Mouse (Mus musculus) hindbrain, embryonic 10.5 days (tissue): ENCODE results near the gene Plaur. TPM values are rescaled to one million over a fixed set of nuclear protein-coding genes. Genes with fewer than 3 reads are reported as not detected.

Experiments used
- DNase-seq: peaks from one replicate; pipeline ENCODE4 v3.0.0-alpha.2; 2017; ENCODE audit warnings: low spot score
- H3K27ac ChIP-seq: fragments of 300-500 bp; sonication (generic); 2 replicates; pipeline ENCODE4 v1.5.1; 2016; ENCODE audit warnings: mild to moderate bottlenecking, moderate library complexity
- H3K27me3 ChIP-seq: fragments of 300-500 bp; sonication (generic); 2 replicates; pipeline ENCODE4 v1.6.1; 2016; ENCODE audit warnings: mild to moderate bottlenecking; ENCODE audit not compliant: poor library complexity, insufficient read depth, severe bottlenecking
- H3K36me3 ChIP-seq: fragments of 300-500 bp; sonication (generic); 2 replicates; pipeline ENCODE4 v1.6.1; 2016; ENCODE audit warnings: mild to moderate bottlenecking, moderate library complexity
- H3K4me1 ChIP-seq: fragments of 300-500 bp; sonication (generic); replicated peaks from 2 replicates; pipeline ENCODE4 v1.6.1; 2016; ENCODE audit warnings: mild to moderate bottlenecking
- H3K4me3 ChIP-seq: fragments of 300-500 bp; sonication (generic); 2 replicates; pipeline ENCODE4 v1.5.1; 2016; ENCODE audit warnings: mild to moderate bottlenecking, moderate library complexity
- H3K9me3 ChIP-seq: fragments of 300-500 bp; sonication (generic); 2 replicates; pipeline ENCODE4 v1.6.1; 2016; ENCODE audit warnings: mild to moderate bottlenecking, moderate library complexity
- WGBS: fragments of 180-500 bp; shearing (Covaris S2); methylation state at CpG from one replicate; pipeline ENCODE4 v1.1.7; 2016; 5-methylcytosine and 5-hydroxymethylcytosine counted together
- polyA plus RNA-seq: library from polyadenylated mRNA; unstranded; fragments of >200 nt; fragmentation: Nextera tagmentation; extraction: Ambion mirVana; gene quantifications from 2 replicates; pipeline ENCODE4 v1.2.1, GENCODE M21; 2016

Gene Plaur
- polyA plus RNA-seq: 0.77 and 1.9 TPM in 2 replicates

DNA sequence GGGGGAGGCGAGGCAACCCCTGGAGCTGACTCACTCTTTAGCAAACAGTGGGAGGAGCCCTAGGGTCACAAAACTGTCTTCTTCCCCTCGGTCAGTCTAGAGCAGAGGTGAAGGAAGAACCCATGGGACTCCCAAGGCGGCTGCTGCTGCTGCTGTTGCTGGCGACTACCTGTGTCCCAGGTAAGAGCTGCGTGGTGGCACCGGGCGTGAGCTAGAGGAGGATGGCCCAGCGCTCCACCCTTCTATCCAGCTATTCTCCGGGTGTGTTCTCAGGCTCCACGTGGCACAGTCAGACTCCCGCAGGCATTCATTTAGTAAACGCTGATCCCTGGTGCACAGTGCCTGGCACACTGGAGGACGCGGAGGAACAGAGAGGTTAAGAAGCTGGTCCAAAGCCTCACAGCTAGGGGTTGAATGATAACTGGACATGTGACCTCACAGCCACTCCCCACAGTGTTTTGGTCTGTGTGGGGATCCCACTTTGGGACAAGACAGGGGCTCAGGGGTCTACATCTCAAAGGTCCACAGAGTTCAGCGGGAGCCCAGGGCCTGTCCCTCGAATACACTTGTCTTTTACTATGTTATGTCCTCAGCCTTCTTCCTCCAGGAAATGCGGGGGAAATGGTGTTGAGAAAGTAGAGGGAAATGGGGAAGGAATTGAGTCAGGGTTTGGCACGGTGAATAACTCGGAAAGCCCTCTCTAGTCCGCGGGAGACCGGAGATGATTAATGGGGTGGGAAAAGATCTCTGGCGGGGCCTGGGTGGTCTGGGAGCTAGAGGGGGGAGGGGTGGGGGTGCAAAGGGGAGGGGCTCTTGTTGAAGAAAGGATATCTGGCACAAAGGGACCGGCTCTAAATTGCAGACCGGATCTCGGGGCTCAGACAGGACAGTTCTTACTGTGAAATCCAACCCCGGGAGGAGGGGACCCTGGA, at the start of gene Plaur:
TSS of gene Plaur (plus strand) at position 97 of the 932 bp plus-strand sequence.
- peak within 1 kb of the TSS; percentile 34 for H3K4me3 ChIP-seq
- 10% methylated on average over 27 of the region's 27 CpGs for WGBS
- peak within 1 kb of the TSS; percentile 51; the same call in 1 of the 2 replicates for H3K27ac ChIP-seq
- H3K4me1 ChIP-seq: peaks cover 13% of the 10 kb centered on the region
- no peaks in the 10 kb centered on the region for H3K36me3 ChIP-seq
- no peaks in the 10 kb centered on the region for H3K9me3 ChIP-seq
- DNase-seq: peak; percentile 44
- H3K27me3 ChIP-seq: peaks cover 11% of the 10 kb centered on the region; the same call in 1 of the 2 replicates

DNA sequence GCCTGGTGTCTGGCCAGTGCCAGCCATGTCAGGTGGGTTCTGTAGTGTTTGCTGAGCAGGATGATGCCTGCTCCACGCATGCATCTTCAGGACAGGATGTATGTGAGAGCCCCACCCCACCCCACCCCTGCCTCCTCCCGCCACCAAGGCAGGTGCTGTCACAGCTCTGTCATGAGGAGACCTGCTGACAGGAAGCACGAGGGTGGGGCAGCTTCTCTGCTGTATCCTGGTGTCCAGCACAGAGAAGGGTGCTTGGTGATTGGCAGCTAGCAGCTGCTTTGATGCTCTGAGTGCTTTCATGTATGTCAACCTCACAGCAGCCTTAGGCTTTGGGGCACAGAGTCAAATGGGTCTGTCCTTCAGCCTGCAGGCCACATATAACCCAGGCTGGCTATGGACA, 48.7 kb upstream of the Plaur start:
- H3K4me3 ChIP-seq: no peak overlapping the region
- no peak for DNase-seq
- peaks cover 6% of the 10 kb centered on the region; the same call in 1 of the 2 replicates for H3K9me3 ChIP-seq
- WGBS: 91% methylated on average over 3 of the region's 3 CpGs
- peaks cover 61% of the 10 kb centered on the region for H3K36me3 ChIP-seq
- H3K4me1 ChIP-seq: peaks cover 20% of the 10 kb centered on the region
- H3K27ac ChIP-seq: no peak overlapping the region
- H3K27me3 ChIP-seq: no peaks in the 10 kb centered on the region

DNA sequence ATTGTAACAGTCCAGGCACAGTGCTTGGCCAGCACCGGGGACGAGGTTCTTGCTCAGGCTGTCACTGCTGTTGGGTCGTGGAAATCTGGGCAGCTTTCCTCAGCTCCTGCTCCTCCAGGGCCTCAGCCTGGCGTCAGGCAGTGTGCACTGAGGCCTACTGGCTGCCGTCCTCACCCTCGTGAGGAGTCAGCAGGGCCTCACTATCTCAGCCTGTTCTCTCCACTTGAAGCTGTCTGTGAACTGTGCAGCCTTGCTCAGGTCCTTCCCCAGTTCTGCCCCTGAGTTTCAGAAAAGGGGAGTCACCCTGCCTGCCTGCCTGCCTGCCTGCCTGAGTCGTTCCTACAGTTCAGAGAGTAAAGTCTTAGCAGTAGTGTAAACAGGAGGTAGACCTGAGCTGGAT, 47.0 kb upstream of the Plaur start:
- no peaks in the 10 kb centered on the region for H3K27me3 ChIP-seq
- H3K27ac ChIP-seq: no peak overlapping the region
- 78% methylated on average over 7 of the region's 7 CpGs for WGBS
- DNase-seq: no peak
- peaks cover 36% of the 10 kb centered on the region for H3K4me1 ChIP-seq
- peaks cover 53% of the 10 kb centered on the region for H3K36me3 ChIP-seq
- peaks cover 6% of the 10 kb centered on the region; the same call in 1 of the 2 replicates for H3K9me3 ChIP-seq
- H3K4me3 ChIP-seq: no peak overlapping the region

DNA sequence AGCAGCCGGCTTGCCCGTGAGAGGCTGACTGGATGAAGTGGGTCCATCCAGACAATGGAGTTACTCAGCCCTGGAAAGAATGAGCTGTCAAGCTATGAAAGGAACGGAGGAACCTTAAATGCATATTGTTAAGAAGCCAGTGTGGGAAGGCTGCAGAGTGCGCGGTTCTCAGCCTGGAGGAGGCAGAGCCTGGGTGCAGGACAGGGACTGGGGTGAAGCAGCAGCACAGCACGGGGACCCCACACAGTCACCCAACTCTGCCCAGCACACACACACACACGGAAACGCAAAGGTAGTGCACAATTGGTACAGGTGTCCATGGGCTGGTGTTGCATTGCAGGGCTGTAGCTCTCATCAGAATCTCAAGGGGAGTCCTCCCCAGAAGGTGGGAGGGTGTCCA, 42.7 kb upstream of the Plaur start:
- 40% methylated on average over 8 of the region's 8 CpGs for WGBS
- Histone ChIP-seq H3K9me3 (no peaks in the 10 kb centered on the region), H3K27me3 (no peaks in the 10 kb centered on the region), H3K4me1 (peaks cover 64% of the 10 kb centered on the region), H3K4me3 (peak overlapping the region; percentile 26), H3K36me3 (peaks cover 66% of the 10 kb centered on the region), H3K27ac (peak overlapping the region; percentile 83)
- peak; percentile 29 for DNase-seq

DNA sequence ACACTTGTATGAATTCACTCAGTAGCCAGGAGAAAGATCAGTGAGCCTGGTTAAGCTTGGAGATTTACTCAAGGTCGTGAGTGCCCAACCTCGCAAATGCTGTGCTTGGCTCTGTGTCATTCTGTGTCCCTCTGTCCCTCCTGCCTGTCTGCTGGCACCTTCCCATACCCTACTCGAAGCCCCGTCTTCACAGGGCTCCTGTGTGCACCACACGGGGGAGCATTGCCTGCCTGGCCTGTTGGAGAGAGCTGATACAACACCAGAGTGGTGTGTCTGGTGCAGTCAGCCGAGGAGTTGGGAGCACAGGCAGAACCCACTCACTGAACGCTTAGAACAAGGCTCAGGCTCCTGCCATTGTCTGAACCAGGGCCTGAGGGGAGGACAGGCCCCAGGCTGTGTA, 40.6 kb upstream of the Plaur start:
- H3K9me3 ChIP-seq: no peaks in the 10 kb centered on the region
- 56% methylated on average over 7 of the region's 7 CpGs for WGBS
- peak; percentile 17 for DNase-seq
- H3K4me3 ChIP-seq: no peak overlapping the region
- peaks cover 49% of the 10 kb centered on the region for H3K36me3 ChIP-seq
- H3K27me3 ChIP-seq: no peaks in the 10 kb centered on the region
- peaks cover 65% of the 10 kb centered on the region for H3K4me1 ChIP-seq
- H3K27ac ChIP-seq: peak overlapping the region; percentile 85

DNA sequence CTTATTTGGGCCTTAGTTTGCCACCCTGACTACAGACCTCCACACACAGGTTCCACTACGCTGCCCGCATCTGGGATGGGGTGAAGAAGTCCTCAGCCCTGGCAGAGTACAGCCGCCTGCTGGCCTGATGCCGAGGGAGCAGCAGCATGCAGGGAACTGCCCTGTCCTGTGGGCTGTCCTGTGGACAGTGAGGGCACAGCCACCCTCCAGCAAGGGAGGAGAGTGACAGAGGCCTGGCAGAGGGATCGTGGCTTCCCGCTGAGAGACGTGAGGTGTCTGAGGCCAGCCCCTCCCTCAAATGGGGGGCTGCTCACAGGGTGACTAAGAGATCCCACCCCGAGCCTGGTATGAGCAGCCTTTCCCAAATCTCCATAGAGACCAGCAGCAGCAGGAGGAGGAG, 40.0 kb upstream of the Plaur start:
- WGBS: 59% methylated on average over 8 of the region's 8 CpGs
- Histone ChIP-seq H3K9me3 (no peaks in the 10 kb centered on the region), H3K27me3 (no peaks in the 10 kb centered on the region), H3K36me3 (peaks cover 43% of the 10 kb centered on the region), H3K4me1 (peaks cover 62% of the 10 kb centered on the region), H3K27ac (peak overlapping the region; percentile 85), H3K4me3 (0 out of 2 replicates have a peak overlapping the region, but pooled peaks have one; percentile 1)
- peak; percentile 14 for DNase-seq

DNA sequence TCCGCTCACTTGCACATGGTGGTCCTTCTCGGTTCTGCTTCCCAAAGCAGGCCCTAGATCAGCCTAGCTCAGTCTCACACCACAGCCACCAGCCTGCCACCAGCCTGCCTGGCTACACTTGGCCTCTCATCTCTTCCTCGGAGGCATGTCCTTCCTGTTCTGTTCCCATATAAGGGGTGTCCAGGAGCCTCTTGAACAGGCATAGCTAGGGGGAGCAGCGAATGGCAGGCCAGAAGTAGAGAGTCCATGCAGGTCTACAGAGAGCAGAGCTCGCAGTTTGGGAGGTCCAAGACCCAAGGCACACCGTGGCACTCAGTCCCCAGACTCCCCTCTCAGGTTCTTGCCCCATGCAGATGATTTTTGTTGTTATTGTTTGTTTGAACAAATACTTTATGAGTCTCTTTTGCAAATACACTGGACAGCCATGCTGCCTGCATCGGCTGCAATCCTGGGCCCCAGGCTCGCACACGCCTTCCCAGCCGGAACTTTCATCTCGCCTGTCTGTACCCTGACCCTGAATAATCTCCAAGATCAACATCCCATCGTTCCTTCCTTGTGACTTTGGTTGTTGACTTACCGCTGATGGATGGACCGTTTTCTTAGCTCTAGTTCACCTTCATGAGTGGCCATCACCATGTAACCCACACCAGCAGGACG, 39.0 kb upstream of the Plaur start:
- Histone ChIP-seq H3K9me3 (no peaks in the 10 kb centered on the region), H3K36me3 (peaks cover 40% of the 10 kb centered on the region), H3K27ac (peak overlapping the region; percentile 85), H3K27me3 (no peaks in the 10 kb centered on the region), H3K4me3 (no peak overlapping the region), H3K4me1 (peaks cover 53% of the 10 kb centered on the region)
- DNase-seq: no peak
- WGBS: 92% methylated on average over 15 of the region's 15 CpGs

DNA sequence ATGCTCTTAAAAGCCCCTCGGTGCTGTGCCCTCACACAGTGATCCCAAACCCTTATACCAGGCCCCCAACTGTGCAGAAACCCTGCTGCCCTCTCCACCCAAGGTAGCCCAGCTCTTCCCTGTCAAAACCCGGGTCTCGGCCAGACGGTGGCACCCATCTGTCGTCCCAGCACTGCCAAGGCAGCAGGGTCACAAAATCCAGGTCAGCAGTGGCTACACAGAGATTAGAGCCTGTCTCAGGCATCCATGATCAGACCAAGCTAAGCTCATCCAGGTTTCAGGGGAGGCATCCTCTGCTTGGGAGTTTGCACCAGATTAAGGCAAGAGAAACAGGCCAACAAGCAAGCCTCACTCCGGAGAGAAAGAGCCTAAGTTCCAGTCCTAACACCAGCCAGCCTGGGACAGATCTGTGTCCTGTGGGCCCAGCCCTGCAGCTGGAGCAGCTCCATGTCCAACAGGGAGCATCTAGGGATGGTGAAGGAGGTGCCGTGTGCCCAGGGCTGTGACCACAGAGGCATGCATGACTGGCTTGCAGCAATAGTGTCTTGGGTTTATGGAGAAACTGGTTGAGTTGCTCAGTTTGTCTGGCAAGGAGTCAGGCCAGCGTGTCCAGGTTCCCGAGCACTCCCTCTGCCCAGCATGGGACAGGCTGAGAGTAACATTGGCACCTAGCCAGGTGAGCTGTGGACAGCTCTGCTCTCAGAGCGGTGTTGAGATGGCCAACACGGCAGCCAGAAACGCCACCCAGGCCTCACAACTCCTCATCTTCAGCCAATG, 38.1 kb upstream of the Plaur start:
- H3K27ac ChIP-seq: no peak overlapping the region
- H3K4me1 ChIP-seq: peaks cover 44% of the 10 kb centered on the region
- DNase-seq: no peak
- no peaks in the 10 kb centered on the region for H3K27me3 ChIP-seq
- 85% methylated on average over 12 of the region's 12 CpGs for WGBS
- no peak overlapping the region for H3K4me3 ChIP-seq
- H3K9me3 ChIP-seq: no peaks in the 10 kb centered on the region
- H3K36me3 ChIP-seq: peaks cover 40% of the 10 kb centered on the region

DNA sequence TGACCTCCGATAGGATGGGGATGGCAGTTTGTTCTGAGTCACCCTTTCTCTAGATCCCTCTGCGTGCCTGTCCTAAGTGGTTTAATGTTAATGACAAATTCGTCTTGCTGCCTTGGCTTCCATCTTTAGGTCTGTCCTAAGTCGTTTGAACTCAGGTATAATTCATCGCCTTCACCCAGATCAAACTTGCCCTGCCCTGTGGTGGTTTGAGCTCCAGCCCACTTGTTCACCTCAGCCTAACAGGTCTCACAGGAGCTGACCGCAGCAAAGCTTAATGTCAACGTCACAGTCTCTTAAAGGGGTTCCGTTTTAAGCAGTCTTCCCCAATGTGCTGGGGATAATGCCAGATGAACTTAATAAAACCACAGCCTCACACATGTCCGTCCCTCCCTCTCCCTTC, 36.4 kb upstream of the Plaur start:
- no peak for DNase-seq

DNA sequence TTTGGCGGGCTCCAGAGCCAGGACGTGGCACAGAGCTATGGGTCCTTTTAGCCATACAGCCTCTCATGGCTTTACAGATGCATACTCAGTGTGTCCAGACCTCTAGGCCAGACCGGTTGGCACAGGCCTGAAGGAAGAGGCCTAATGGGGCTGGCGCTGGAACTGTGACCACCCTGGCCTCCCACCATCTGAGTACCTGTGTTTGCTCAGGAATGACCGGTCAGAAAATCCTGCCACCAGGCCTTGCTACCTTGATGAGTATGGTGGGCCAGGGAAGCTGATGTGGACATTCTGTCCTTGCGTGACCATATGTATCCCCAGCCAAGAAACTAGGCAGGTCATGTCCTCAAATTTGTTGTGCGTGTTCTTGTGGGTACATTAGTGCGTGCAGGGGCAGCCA, 35.1 kb upstream of the Plaur start:
- 96% methylated on average over 8 of the region's 8 CpGs for WGBS
- H3K4me1 ChIP-seq: peaks cover 19% of the 10 kb centered on the region
- no peak for DNase-seq
- H3K36me3 ChIP-seq: peaks cover 18% of the 10 kb centered on the region; the same call in 1 of the 2 replicates
- peaks cover 4% of the 10 kb centered on the region for H3K27me3 ChIP-seq
- H3K4me3 ChIP-seq: no peak overlapping the region
- H3K9me3 ChIP-seq: peaks cover 6% of the 10 kb centered on the region
- no peak overlapping the region for H3K27ac ChIP-seq

More for the DNA sequence above, 36.4 kb upstream of the Plaur start:
- Histone ChIP-seq H3K4me3 (no peak overlapping the region), H3K4me1 (peaks cover 26% of the 10 kb centered on the region), H3K27ac (no peak overlapping the region), H3K9me3 (no peaks in the 10 kb centered on the region), H3K27me3 (no peaks in the 10 kb centered on the region), H3K36me3 (peaks cover 28% of the 10 kb centered on the region)
- WGBS: 88% methylated on average over 9 of the region's 9 CpGs

DNA sequence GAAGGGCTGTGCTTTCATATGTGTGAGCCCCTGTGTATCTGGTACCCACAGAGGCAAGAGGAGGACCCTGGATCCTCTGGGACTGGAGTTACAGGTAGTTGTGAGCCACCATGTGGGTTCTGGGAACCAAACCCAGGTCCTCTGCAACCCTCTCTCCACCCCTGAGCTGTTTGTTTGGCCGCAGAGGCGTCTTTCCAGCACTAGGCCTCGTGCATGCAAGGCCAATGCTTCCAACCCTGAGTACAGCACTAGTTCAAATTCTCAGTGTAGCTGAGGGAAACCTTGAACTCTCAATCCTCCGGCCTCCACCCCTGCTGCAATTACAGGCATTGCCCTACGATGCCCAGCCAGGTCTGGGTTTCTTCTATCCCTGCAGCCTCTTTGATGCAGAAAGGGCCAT, 33.6 kb upstream of the Plaur start:
- peaks cover 19% of the 10 kb centered on the region for H3K27me3 ChIP-seq
- H3K9me3 ChIP-seq: peaks cover 19% of the 10 kb centered on the region
- no peak overlapping the region for H3K4me3 ChIP-seq
- no peak for DNase-seq
- 84% methylated on average over 5 of the region's 5 CpGs for WGBS
- peaks cover 3% of the 10 kb centered on the region; the same call in 1 of the 2 replicates for H3K36me3 ChIP-seq
- 0 out of 2 replicates have a peak, but pooled peaks cover 9% of the 10 kb centered on the region for H3K4me1 ChIP-seq
- no peak overlapping the region for H3K27ac ChIP-seq

DNA sequence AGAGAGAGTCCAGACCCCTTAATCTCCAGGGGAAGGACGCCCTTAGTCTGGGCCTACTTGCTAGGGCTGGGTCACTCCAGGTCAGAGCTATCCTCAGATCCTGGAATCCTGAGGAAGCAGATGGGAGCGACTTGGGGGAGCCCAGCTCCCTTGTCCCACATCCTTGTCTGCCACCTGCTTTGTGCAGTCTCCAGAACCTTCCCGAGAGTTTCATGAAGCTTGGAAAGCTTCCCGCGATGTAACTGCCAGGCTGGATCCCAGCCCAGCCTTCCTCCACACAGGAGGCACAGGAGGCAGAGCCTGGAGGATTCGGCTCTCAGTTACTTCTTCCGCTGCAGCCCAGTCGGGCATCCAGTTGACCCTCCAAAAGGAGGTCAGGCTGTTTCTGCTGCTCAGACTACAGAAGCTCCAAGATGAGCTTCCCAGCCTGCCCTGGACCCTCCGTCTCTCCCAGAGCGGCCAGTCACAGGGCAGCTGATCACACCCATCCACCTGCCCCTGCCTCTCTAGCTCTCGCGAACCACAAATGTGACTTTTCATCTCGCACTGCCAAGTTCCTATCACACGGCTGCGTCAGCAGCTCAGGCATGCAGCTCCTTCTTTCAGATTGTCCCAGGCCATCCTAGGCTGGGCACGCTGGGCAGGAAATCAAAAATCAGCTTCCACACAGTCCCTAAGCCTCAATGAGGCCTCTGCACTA, 32.7 kb upstream of the Plaur start:
- peaks cover 19% of the 10 kb centered on the region for H3K9me3 ChIP-seq
- H3K27ac ChIP-seq: no peak overlapping the region
- 75% methylated on average over 16 of the region's 16 CpGs for WGBS
- H3K27me3 ChIP-seq: peaks cover 20% of the 10 kb centered on the region
- 0 out of 2 replicates have a peak, but pooled peaks cover 6% of the 10 kb centered on the region for H3K4me1 ChIP-seq
- DNase-seq: no peak
- no peak overlapping the region for H3K4me3 ChIP-seq
- H3K36me3 ChIP-seq: no peaks in the 10 kb centered on the region; the same call in 1 of the 2 replicates
